Mouse (Mus musculus): ENCODE data around the gene Sectm1a. TPM values are rescaled to one million over a fixed set of nuclear protein-coding genes. Genes with fewer than 3 reads are reported as not detected.

Sectm1a gene
- polyA plus RNA-seq, 1 experiment from 2014 or later, result not detected

Other genes starting within 250 kb of the Sectm1a start
- gene Ccdc57, start 148.3 kb downstream of the Sectm1a start, polyA plus RNA-seq (2015; fragmentation: Nextera tagmentation; extraction: Ambion mirVana), result 3.1 and 3.7 TPM in 2 replicates
- 224 and 258 TPM in 2 replicates for gene Slc16a3, start 132.7 kb downstream of the Sectm1a start, polyA plus RNA-seq (2015; fragmentation: Nextera tagmentation; extraction: Ambion mirVana)
- 71.4 and 71.5 TPM in 2 replicates for gene Csnk1d, start 89.9 kb downstream of the Sectm1a start, polyA plus RNA-seq (2015; fragmentation: Nextera tagmentation; extraction: Ambion mirVana)
- gene Cd7, start 41.8 kb downstream of the Sectm1a start, polyA plus RNA-seq (2015; fragmentation: Nextera tagmentation; extraction: Ambion mirVana), result 0.22 and 0.29 TPM in 2 replicates
- not detected in 2 replicates for gene Sectm1b, start 17.7 kb downstream of the Sectm1a start, polyA plus RNA-seq (2015; fragmentation: Nextera tagmentation; extraction: Ambion mirVana)
- not detected in 2 replicates for gene Tex19.2, start 37.5 kb upstream of the Sectm1a start, polyA plus RNA-seq (2015; fragmentation: Nextera tagmentation; extraction: Ambion mirVana)
- gene Tex19.1, start 64.9 kb upstream of the Sectm1a start, polyA plus RNA-seq (2015; fragmentation: Nextera tagmentation; extraction: Ambion mirVana), result not detected in 2 replicates
- not detected in 2 replicates for gene Uts2r, start 79.1 kb upstream of the Sectm1a start, polyA plus RNA-seq (2015; fragmentation: Nextera tagmentation; extraction: Ambion mirVana)
- 7.6 and 8.4 TPM in 2 replicates for gene Hexdc, start 123.2 kb upstream of the Sectm1a start, polyA plus RNA-seq (2015; fragmentation: Nextera tagmentation; extraction: Ambion mirVana)
- 28.4 and 34.6 TPM in 2 replicates for gene Ogfod3, start 123.5 kb upstream of the Sectm1a start, polyA plus RNA-seq (2015; fragmentation: Nextera tagmentation; extraction: Ambion mirVana)
- 21.5 and 21.6 TPM in 2 replicates for gene Cybc1, start 148.1 kb upstream of the Sectm1a start, polyA plus RNA-seq (2015; fragmentation: Nextera tagmentation; extraction: Ambion mirVana)
- 46.1 and 52.9 TPM in 2 replicates for gene Narf, start 156.0 kb upstream of the Sectm1a start, polyA plus RNA-seq (2015; fragmentation: Nextera tagmentation; extraction: Ambion mirVana)
- 5.0 and 5.1 TPM in 2 replicates for gene Foxk2, start 178.8 kb upstream of the Sectm1a start, polyA plus RNA-seq (2015; fragmentation: Nextera tagmentation; extraction: Ambion mirVana)

Measured in heart, embryonic 13.5 days (tissue).